Mouse (Mus musculus): ENCODE results near the gene Vmn1r167.
"Not testable (repeated sequence)": the region's sequence is repeated elsewhere in the genome, so short reads cannot be mapped to it uniquely, and the experiment has no call there.

Vmn1r167 gene

GRCm38 (mm10) chr7:23507106-23507505 is at the start of gene Vmn1r167:
Vmn1r167 (minus strand) TSS chr7:23507206.
- not testable (repeated sequence) for DNase-seq (ENCODE audit: low read depth)

- not testable (repeated sequence) for DNase-seq (ENCODE audit: low read depth)
Observed at GRCm38 (mm10) chr7:23539432-23539831, 32.4 kb upstream of the Vmn1r167 start, which contains the start of gene Vmn1r168. Vmn1r168 (plus strand) TSS chr7:23539732.

GRCm38 (mm10) chr7:23472886-23473285 is 34.1 kb downstream of the Vmn1r167 start:
- DNase-seq (ENCODE audit: low read depth) = not testable (repeated sequence)

DNA sequence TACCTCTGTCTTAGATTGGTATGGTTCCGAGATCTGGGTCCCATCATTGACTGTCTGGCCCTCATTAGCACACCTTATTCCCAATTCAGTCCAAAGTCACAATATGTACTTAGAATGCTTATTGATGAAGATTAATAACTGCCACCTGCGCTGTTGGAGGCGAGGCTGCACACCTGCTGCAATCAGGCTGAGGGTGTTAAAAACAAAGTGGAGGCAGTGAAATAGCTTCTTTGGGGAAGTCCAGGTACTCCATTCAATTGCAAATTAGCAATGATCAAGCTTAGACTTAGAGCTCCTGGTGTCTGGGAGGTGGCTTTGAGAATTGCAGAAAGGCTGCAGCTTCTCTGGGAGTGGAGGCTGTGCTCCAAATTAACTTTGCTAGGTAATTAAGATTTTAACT is 36.2 kb downstream of the Vmn1r167 start:
- DNase-seq (ENCODE audit: low read depth) = not testable (repeated sequence)

GRCm38 (mm10) chr7:23470201-23470600 is 36.8 kb downstream of the Vmn1r167 start:
- DNase-seq (ENCODE audit: low read depth) = not testable (repeated sequence)

Measured in c-Kit-positive CD71-positive TER-119-negative erythroid progenitor cells, embryonic 14.5 days (primary cell).